Mouse (Mus musculus) CH12.LX (cell line): ENCODE results near the gene Gm5129. TPM values are rescaled to one million over a fixed set of nuclear protein-coding genes. Genes with fewer than 3 reads are reported as not detected.
A peak's percentile ranks its signal among the peaks of the same experiment; 100 is the strongest.

Experiments used
- DNase-seq: peaks from one replicate; pipeline ENCODE4 v3.0.0-alpha.2; 2013; ENCODE audit errors: extremely low read depth
- H3K27ac ChIP-seq: 2 replicates; pipeline ENCODE4 v1.5.1; 2012; ENCODE audit warnings: low read depth, mild to moderate bottlenecking, control low read depth, moderate library complexity; ENCODE audit not compliant: insufficient read depth
- H3K27me3 ChIP-seq: replicated peaks from 2 replicates; pipeline ENCODE3; 2012; ENCODE audit warnings: inconsistent platforms
- H3K36me3 ChIP-seq, 2 experiments: replicated peaks in 1 of 2; 2 replicates each; pipeline versions ENCODE3 to v1.6.1; 2012; ENCODE audit warnings: inconsistent platforms in 1 of 2, low read length in 1 of 2, mild to moderate bottlenecking in 1 of 2, mixed read lengths in 1 of 2, moderate library complexity in 1 of 2; ENCODE audit not compliant: control insufficient read depth in 1 of 2, insufficient read depth in 1 of 2
- H3K4me1 ChIP-seq, 2 experiments: 2 replicates each; pipeline ENCODE4 v1.6.1; 2012; ENCODE audit warnings: inconsistent platforms in 1 of 2, moderate library complexity in 1 of 2; ENCODE audit not compliant: insufficient read depth in 2 of 2, control insufficient read depth in 1 of 2
- H3K4me2 ChIP-seq: 2 replicates; pipeline ENCODE4 v1.6.1; 2012; ENCODE audit warnings: low read depth, mild to moderate bottlenecking, control low read depth; ENCODE audit not compliant: poor library complexity, insufficient read depth, severe bottlenecking
- H3K4me3 ChIP-seq, 3 experiments: fragments of 150-350 bp in 1 of 3; sonication (generic) in 1 of 3; replicated peaks in 1 of 3; 2 replicates each; pipeline versions ENCODE3 to v1.5.1; 2011 to 2012; ENCODE audit warnings: low read depth in 2 of 3, low read length in 2 of 3, mild to moderate bottlenecking in 2 of 3, moderate library complexity in 2 of 3, control low read depth in 1 of 3, improper control_type of control experiment in 1 of 3, inconsistent platforms in 1 of 3, mixed read lengths in 1 of 3; ENCODE audit not compliant: poor library complexity in 1 of 3
- H3K79me2 ChIP-seq: replicated peaks from 2 replicates; pipeline ENCODE4 v1.6.1; 2012; ENCODE audit warnings: mild to moderate bottlenecking, moderate library complexity; ENCODE audit not compliant: control insufficient read depth, poor library complexity, insufficient read depth, severe bottlenecking; ENCODE audit errors: extremely low read depth
- H3K9ac ChIP-seq: 2 replicates; pipeline ENCODE4 v1.6.1; 2012; ENCODE audit warnings: low read depth, mild to moderate bottlenecking, control low read depth, moderate library complexity; ENCODE audit not compliant: insufficient read depth
- H3K9me3 ChIP-seq: replicated peaks from 2 replicates; pipeline ENCODE3; 2012; ENCODE audit warnings: low read length, inconsistent platforms, mixed read lengths
- BHLHE40 ChIP-seq: IDR thresholded peaks from 2 replicates; pipeline ENCODE4 v1.6.1; 2011; ENCODE audit warnings: mild to moderate bottlenecking, low read depth, low read length, improper control_type of control experiment
- CTCF ChIP-seq, 2 experiments: IDR thresholded peaks in 1 of 2; conservative IDR thresholded peaks in 1 of 2; 2 replicates each; pipeline ENCODE4 v1.5.1; 2011 to 2012; ENCODE audit warnings: low read depth in 2 of 2, low read length in 2 of 2, improper control_type of control experiment in 1 of 2, inconsistent platforms in 1 of 2, mild to moderate bottlenecking in 1 of 2, moderate library complexity in 1 of 2
- EP300 ChIP-seq: IDR thresholded peaks from 2 replicates; pipeline ENCODE4 v1.6.1; 2011; ENCODE audit warnings: low read length, improper control_type of control experiment
- ETS1 ChIP-seq: conservative IDR thresholded peaks from 2 replicates; pipeline ENCODE4 v1.6.1; 2012; ENCODE audit warnings: low read depth, mild to moderate bottlenecking, inconsistent platforms, low read length, improper control_type of control experiment, moderate library complexity
- IRF4 ChIP-seq: IDR thresholded peaks from 2 replicates; pipeline ENCODE4 v1.6.1; 2014; ENCODE audit warnings: low read depth, mild to moderate bottlenecking, inconsistent platforms, low read length, improper control_type of control experiment
- JUN ChIP-seq: IDR thresholded peaks from 2 replicates; pipeline ENCODE4 v1.6.1; 2011; ENCODE audit warnings: low read depth, mild to moderate bottlenecking, low read length, improper control_type of control experiment, moderate library complexity; ENCODE audit not compliant: insufficient read depth
- MEF2A ChIP-seq: IDR thresholded peaks from 2 replicates; pipeline ENCODE4 v1.6.1; 2014; ENCODE audit warnings: low read depth, mild to moderate bottlenecking, inconsistent platforms, low read length, improper control_type of control experiment, borderline replicate concordance
- NRF1 ChIP-seq: IDR thresholded peaks from 2 replicates; pipeline ENCODE4 v1.6.1; 2014; ENCODE audit warnings: low read depth, mild to moderate bottlenecking, inconsistent platforms, low read length, improper control_type of control experiment, moderate library complexity
- PAX5 ChIP-seq: IDR thresholded peaks from 2 replicates; pipeline ENCODE4 v1.6.1; 2012; ENCODE audit warnings: low read length, inconsistent platforms, mixed read lengths
- RAD21 ChIP-seq: IDR thresholded peaks from 2 replicates; pipeline ENCODE4 v1.6.1; 2011; ENCODE audit warnings: low read depth, mild to moderate bottlenecking, low read length, improper control_type of control experiment, moderate library complexity
- SIN3A ChIP-seq: IDR thresholded peaks from 2 replicates; pipeline ENCODE4 v1.6.1; 2012; ENCODE audit warnings: low read length, improper control_type of control experiment, inconsistent platforms
- SMC3 ChIP-seq: IDR thresholded peaks from 2 replicates; pipeline ENCODE4 v1.6.1; 2011; ENCODE audit warnings: low read depth, low read length, improper control_type of control experiment
- TBP ChIP-seq: conservative IDR thresholded peaks from 2 replicates; pipeline ENCODE4 v1.6.1; 2011; ENCODE audit warnings: low read depth, low read length, improper control_type of control experiment
- ZC3H11A ChIP-seq: IDR thresholded peaks from 2 replicates; pipeline ENCODE4 v1.6.1; 2012; ENCODE audit warnings: low read depth, mild to moderate bottlenecking, inconsistent platforms, low read length, improper control_type of control experiment
- ZMIZ1 ChIP-seq: IDR thresholded peaks from 2 replicates; pipeline ENCODE4 v1.6.1; 2012; ENCODE audit warnings: low read depth, mild to moderate bottlenecking, inconsistent platforms, low read length, improper control_type of control experiment
- dilution Hi-C: fragments of 300-500 bp; cut with MboI; formaldehyde crosslinking; loops from 2 replicates; pipeline ENCODE4 v1.14.3; 2020; ENCODE audit warnings: low sequenced_read_pairs; ENCODE audit not compliant: extremely low pct_unique_long_range_greater_than_20kb, extremely low pct_ligation_motif_present
- in situ Hi-C: fragments of 300-500 bp; cut with MboI; formaldehyde crosslinking; loops from 3 replicates; pipeline ENCODE4 v1.14.3; 2019; ENCODE audit warnings: low sequenced_read_pairs, low pct_ligation_motif_present, low pct_unique_long_range_greater_than_20kb, mixed read lengths
- polyA plus RNA-seq: library from polyadenylated mRNA; unstranded; fragments of >175 nt; gene quantifications from 2 replicates; pipeline ENCODE4 v1.2.1, GENCODE M21; 2012; ENCODE audit warnings: low read depth; ENCODE audit not compliant: insufficient read length
- total RNA-seq, 2 experiments: library from RNA; depleted of rRNA; stranded (reverse); fragments of 300-350 nt in 1 of 2; fragments of >200 nt in 1 of 2; gene quantifications; 2 replicates each; pipeline ENCODE4 v1.2.3; 2012 to 2014

The Gm5129 gene
- total and polyA plus RNA-seq, 3 experiments: 1.3 TPM; not detected in 2

DNA sequence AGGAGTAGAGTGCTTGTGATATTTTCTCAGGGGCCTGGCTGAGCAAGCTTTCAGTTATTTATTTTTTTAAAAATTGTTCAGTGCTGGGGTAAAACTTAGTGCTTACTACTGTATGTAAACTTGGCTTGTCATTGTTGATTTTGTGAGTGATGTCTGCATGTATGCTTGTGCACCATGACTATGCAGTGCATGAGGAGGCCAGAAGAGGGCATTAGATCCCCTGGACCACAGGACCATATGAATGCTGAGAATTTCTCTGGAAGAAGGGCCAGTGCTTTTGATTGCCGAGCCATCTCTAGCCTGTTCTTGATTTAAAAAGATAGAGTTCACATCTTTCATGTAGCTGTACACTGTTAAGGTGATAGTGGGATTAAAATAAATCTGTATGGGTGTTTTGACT lies 35.2 kb upstream of the Gm5129 start:
- peak; percentile 33 to 55; a peak in 3 of 4 replicates for TF ChIP-seq CTCF (conservative IDR thresholded peaks at IDR 0.05 in 1 of 2, IDR thresholded peaks at IDR 0.05 in 1 of 2; ENCODE audit: low read depth in 2 of 2, low read length in 2 of 2)
- TF ChIP-seq IRF4: no peak
- no peak for TF ChIP-seq BHLHE40
- peak; percentile 30 for TF ChIP-seq RAD21
- peak; percentile 38 for TF ChIP-seq SMC3
- no peak for TF ChIP-seq TBP
- H3K9me3 ChIP-seq: no peaks in the 10 kb centered on the region
- peaks cover 4 to 23% of the 10 kb centered on the region in 2 experiments; a peak in 3 of 4 replicates for H3K4me1 ChIP-seq
- in situ Hi-C loops (no loop called here), dilution Hi-C loops (no loop called here)
- no peak overlapping the region for H3K9ac ChIP-seq
- H3K4me2 ChIP-seq: no peak overlapping the region
- peaks cover 37 to 80% of the 10 kb centered on the region in 2 experiments for H3K36me3 ChIP-seq
- no peaks in the 10 kb centered on the region for H3K27me3 ChIP-seq
- no peaks in the 10 kb centered on the region; the same call in 1 of the 2 replicates for H3K79me2 ChIP-seq
- H3K27ac ChIP-seq: no peak overlapping the region
- peak; percentile 33 for DNase-seq
- no peak overlapping the region for H3K4me3 ChIP-seq

DNA sequence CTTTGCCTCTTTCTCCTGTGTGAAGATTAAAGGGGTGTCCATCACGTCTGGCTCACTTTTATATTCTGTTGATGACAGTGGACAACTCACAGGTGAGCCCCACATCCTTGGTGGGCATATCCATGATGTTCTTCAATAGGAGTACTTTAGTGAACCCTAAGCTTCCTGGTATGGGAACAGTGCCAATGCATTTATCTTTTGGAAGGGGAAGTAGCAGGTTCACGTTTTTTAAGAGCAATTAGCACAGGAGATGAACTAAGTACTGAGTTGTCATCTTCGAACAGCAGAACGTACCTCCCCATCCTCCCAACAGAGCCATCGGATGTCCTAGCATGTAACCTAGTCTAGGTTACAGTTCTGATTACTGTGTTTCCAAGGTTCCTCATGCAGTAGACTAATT lies 23.6 kb upstream of the Gm5129 start:
- Histone ChIP-seq H3K36me3 (peaks cover 47 to 90% of the 10 kb centered on the region in 2 experiments), H3K9me3 (no peaks in the 10 kb centered on the region), H3K79me2 (0 out of 2 replicates have a peak, but pooled peaks cover 3% of the 10 kb centered on the region), H3K9ac (no peak overlapping the region), H3K4me2 (no peak overlapping the region), H3K4me1 (no peaks in the 10 kb centered on the region), H3K4me3 (no peak overlapping the region), H3K27ac (no peak overlapping the region), H3K27me3 (no peaks in the 10 kb centered on the region)
- in situ Hi-C loops (no loop called here), dilution Hi-C loops (no loop called here)
- DNase-seq: no peak
- TF ChIP-seq NRF1: no peak
- no peak for TF ChIP-seq ETS1
- no peak for TF ChIP-seq SIN3A
- TF ChIP-seq CTCF (conservative IDR thresholded peaks at IDR 0.05 in 1 of 2, IDR thresholded peaks at IDR 0.05 in 1 of 2; ENCODE audit: low read depth in 2 of 2, low read length in 2 of 2): no peak
- no peak for TF ChIP-seq PAX5
- TF ChIP-seq JUN: no peak

DNA sequence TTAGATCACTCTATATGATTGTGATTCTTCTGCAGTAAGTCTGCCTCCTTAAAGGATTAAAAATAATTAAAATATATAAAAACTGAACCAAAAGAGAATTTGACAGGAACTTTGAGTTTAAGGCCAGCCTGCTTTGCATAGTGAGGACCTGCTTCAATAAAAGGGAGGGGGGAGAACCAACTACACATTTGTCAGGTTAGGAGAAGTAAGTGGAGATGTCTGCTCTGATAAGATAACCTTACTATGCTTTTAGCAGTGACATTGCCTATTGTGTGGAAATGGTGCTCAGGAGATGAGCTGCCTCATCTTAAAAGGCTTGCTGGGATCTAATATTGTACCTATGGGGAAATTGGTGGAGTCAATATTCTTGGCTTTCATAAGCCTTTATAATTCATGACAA lies 17.2 kb upstream of the Gm5129 start:
- Histone ChIP-seq H3K9me3 (no peaks in the 10 kb centered on the region), H3K4me3 (no peak overlapping the region), H3K27ac (no peak overlapping the region), H3K79me2 (peaks cover 13% of the 10 kb centered on the region), H3K27me3 (no peaks in the 10 kb centered on the region), H3K4me2 (no peak overlapping the region), H3K4me1 (no peaks in the 10 kb centered on the region), H3K9ac (no peak overlapping the region), H3K36me3 (peaks cover 51 to 93% of the 10 kb centered on the region in 2 experiments)
- TF ChIP-seq NRF1: no peak
- TF ChIP-seq IRF4: no peak
- no peak for TF ChIP-seq EP300
- no peak for TF ChIP-seq ZC3H11A
- no peak for TF ChIP-seq ZMIZ1
- TF ChIP-seq MEF2A: no peak
- TF ChIP-seq BHLHE40: no peak
- in situ Hi-C loops (no loop called here), dilution Hi-C loops (no loop called here)
- DNase-seq: no peak
